Mouse (Mus musculus) brain, embryonic 14.5 days (tissue): ENCODE data around the gene Rps4x.

ENCODE experiments used
- CTCF ChIP-seq: fragments of 200-500 bp; IDR thresholded peaks from 2 replicates; pipeline ENCODE4 v1.5.1; 2012; ENCODE audit warnings: inconsistent platforms, mild to moderate bottlenecking, moderate library complexity, borderline replicate concordance; ENCODE audit not compliant: insufficient read depth, insufficient read length; ENCODE audit errors: extremely low read depth
- POLR2A ChIP-seq: fragments of 200-500 bp; IDR thresholded peaks from 2 replicates; pipeline ENCODE4 v1.6.1; 2012; ENCODE audit warnings: mild to moderate bottlenecking, inconsistent platforms, borderline replicate concordance; ENCODE audit not compliant: poor library complexity, insufficient read depth, insufficient read length, severe bottlenecking; ENCODE audit errors: extremely low read depth

GRCm38 (mm10) chrX:102169724-102170123 lies 19.5 kb downstream of the Rps4x start:
- no peak for TF ChIP-seq CTCF
- no peak for TF ChIP-seq POLR2A
